Mouse (Mus musculus): ENCODE measurements around the gene Pfkl. TPM values are rescaled to one million over a fixed set of nuclear protein-coding genes. Genes with fewer than 3 reads are reported as not detected.

Gene Pfkl
- 113 and 115 TPM in 2 replicates for polyA plus RNA-seq (2016; fragmentation: Nextera tagmentation; extraction: Ambion mirVana)

- no peak for ATAC-seq (ENCODE audit: low FRiP score, low read depth)
- 1% methylated on average over 9 of the region's 9 CpGs for WGBS
- peak within 1 kb of the TSS; percentile 75 for H3K27ac ChIP-seq
- peak within 1 kb of the TSS; percentile 77 for H3K4me2 ChIP-seq (replicated peaks)
- H3K4me3 ChIP-seq: peak within 1 kb of the TSS; percentile 72
- H3K36me3 ChIP-seq: no peaks in the 10 kb centered on the region; the same call in 1 of the 2 replicates
- no peaks in the 10 kb centered on the region for H3K27me3 ChIP-seq (replicated peaks)
- no peaks in the 10 kb centered on the region for H3K9me3 ChIP-seq
- H3K4me1 ChIP-seq: peaks cover 29% of the 10 kb centered on the region
- peak within 1 kb of the TSS; percentile 86 for H3K9ac ChIP-seq
These were observed at the start of gene Pfkl for GRCm38 (mm10) chr10:78009945-78010293. TSS of gene Pfkl (minus strand) at chr10:78010083.

- H3K4me3 ChIP-seq: no peak overlapping the region
- no peak overlapping the region for H3K27ac ChIP-seq
- no peak for ATAC-seq (ENCODE audit: low FRiP score, low read depth)
- H3K4me2 ChIP-seq (replicated peaks): no peak overlapping the region
- H3K36me3 ChIP-seq: no peaks in the 10 kb centered on the region
- no peaks in the 10 kb centered on the region for H3K9me3 ChIP-seq
- no peaks in the 10 kb centered on the region for H3K27me3 ChIP-seq (replicated peaks)
- WGBS: 86% methylated on average over 8 of the region's 8 CpGs
- H3K4me1 ChIP-seq: no peaks in the 10 kb centered on the region
- H3K9ac ChIP-seq: no peak overlapping the region
These were observed 47.2 kb upstream of the Pfkl start for GRCm38 (mm10) chr10:78057056-78057455.

- Histone ChIP-seq H3K4me1 (no peaks in the 10 kb centered on the region), H3K4me3 (no peak overlapping the region), H3K27me3 (replicated peaks) (no peaks in the 10 kb centered on the region), H3K9ac (no peak overlapping the region), H3K9me3 (no peaks in the 10 kb centered on the region), H3K27ac (no peak overlapping the region), H3K4me2 (replicated peaks) (no peak overlapping the region), H3K36me3 (no peaks in the 10 kb centered on the region)
- WGBS: 70% methylated on average over 19 of the region's 19 CpGs
- ATAC-seq (ENCODE audit: low FRiP score, low read depth): no peak
These were observed 45.0 kb upstream of the Pfkl start for GRCm38 (mm10) chr10:78054633-78055565.

- no peak overlapping the region for H3K9ac ChIP-seq
- no peak overlapping the region for H3K27ac ChIP-seq
- H3K4me1 ChIP-seq: no peaks in the 10 kb centered on the region
- ATAC-seq (ENCODE audit: low FRiP score, low read depth): no peak
- H3K4me3 ChIP-seq: no peak overlapping the region
- H3K36me3 ChIP-seq: no peaks in the 10 kb centered on the region
- WGBS: 63% methylated on average over 11 of the region's 11 CpGs
- no peaks in the 10 kb centered on the region for H3K9me3 ChIP-seq
- no peak overlapping the region for H3K4me2 ChIP-seq (replicated peaks)
- no peaks in the 10 kb centered on the region for H3K27me3 ChIP-seq (replicated peaks)
These were observed 39.7 kb upstream of the Pfkl start for GRCm38 (mm10) chr10:78049519-78050035.

GRCm38 (mm10) chr10:78048061-78048730 lies 38.3 kb upstream of the Pfkl start:
- no peaks in the 10 kb centered on the region for H3K9me3 ChIP-seq
- 0 out of 2 replicates have a peak, but pooled peaks cover 5% of the 10 kb centered on the region for H3K4me1 ChIP-seq
- H3K9ac ChIP-seq: no peak overlapping the region
- H3K4me2 ChIP-seq (replicated peaks): no peak overlapping the region
- H3K4me3 ChIP-seq: no peak overlapping the region
- no peak overlapping the region for H3K27ac ChIP-seq
- H3K27me3 ChIP-seq (replicated peaks): no peaks in the 10 kb centered on the region
- 81% methylated on average over 9 of the region's 10 CpGs for WGBS
- ATAC-seq (ENCODE audit: low FRiP score, low read depth): no peak
- H3K36me3 ChIP-seq: no peaks in the 10 kb centered on the region

GRCm38 (mm10) chr10:78046388-78046787 lies 36.5 kb upstream of the Pfkl start:
- Histone ChIP-seq H3K36me3 (no peaks in the 10 kb centered on the region), H3K4me3 (no peak overlapping the region), H3K27me3 (replicated peaks) (no peaks in the 10 kb centered on the region), H3K9ac (no peak overlapping the region), H3K4me2 (replicated peaks) (no peak overlapping the region), H3K27ac (no peak overlapping the region), H3K9me3 (no peaks in the 10 kb centered on the region), H3K4me1 (0 out of 2 replicates have a peak, but pooled peaks cover 6% of the 10 kb centered on the region)
- WGBS: 80% methylated on average over 4 of the region's 4 CpGs
- ATAC-seq (ENCODE audit: low FRiP score, low read depth): no peak

- H3K4me2 ChIP-seq (replicated peaks): no peak overlapping the region
- no peak overlapping the region for H3K4me3 ChIP-seq
- no peaks in the 10 kb centered on the region for H3K36me3 ChIP-seq
- no peak overlapping the region for H3K27ac ChIP-seq
- no peaks in the 10 kb centered on the region for H3K27me3 ChIP-seq (replicated peaks)
- H3K4me1 ChIP-seq: 0 out of 2 replicates have a peak, but pooled peaks cover 6% of the 10 kb centered on the region
- no peaks in the 10 kb centered on the region for H3K9me3 ChIP-seq
- WGBS: 73% methylated on average over 1 of the region's 1 CpGs
- no peak overlapping the region for H3K9ac ChIP-seq
- no peak for ATAC-seq (ENCODE audit: low FRiP score, low read depth)
These were observed 34.6 kb upstream of the Pfkl start for GRCm38 (mm10) chr10:78044531-78044930.

- no peaks in the 10 kb centered on the region for H3K9me3 ChIP-seq
- H3K27me3 ChIP-seq (replicated peaks): no peaks in the 10 kb centered on the region
- H3K4me3 ChIP-seq: peak within 1 kb of the TSS; percentile 26
- 0 out of 2 replicates have a peak, but pooled peaks cover 6% of the 10 kb centered on the region for H3K4me1 ChIP-seq
- WGBS: 3% methylated on average over 27 of the region's 27 CpGs
- peak; percentile 66 for ATAC-seq (ENCODE audit: low FRiP score, low read depth)
- peak within 1 kb of the TSS; percentile 56 for H3K4me2 ChIP-seq (replicated peaks)
- no peak within 1 kb of the TSS for H3K9ac ChIP-seq
- no peak within 1 kb of the TSS for H3K27ac ChIP-seq
- no peaks in the 10 kb centered on the region for H3K36me3 ChIP-seq
These were observed 33.5 kb upstream of the Pfkl start, which contains the start of gene Aire for GRCm38 (mm10) chr10:78043406-78043836. TSS of gene Aire (minus strand) at chr10:78043610.

GRCm38 (mm10) chr10:78042697-78043405 lies 33.0 kb upstream of the Pfkl start:
- Histone ChIP-seq H3K4me1 (0 out of 2 replicates have a peak, but pooled peaks cover 6% of the 10 kb centered on the region), H3K36me3 (no peaks in the 10 kb centered on the region), H3K27me3 (replicated peaks) (no peaks in the 10 kb centered on the region), H3K4me2 (replicated peaks) (peak overlapping the region; percentile 56), H3K9ac (no peak overlapping the region), H3K4me3 (peak overlapping the region; percentile 26), H3K9me3 (no peaks in the 10 kb centered on the region), H3K27ac (no peak overlapping the region)
- no peak; the same call in 1 of the 2 replicates for ATAC-seq (ENCODE audit: low FRiP score, low read depth)
- WGBS: 64% methylated on average over 14 of the region's 14 CpGs

- Histone ChIP-seq H3K4me2 (replicated peaks) (no peak overlapping the region), H3K27ac (no peak overlapping the region), H3K27me3 (replicated peaks) (no peaks in the 10 kb centered on the region), H3K36me3 (no peaks in the 10 kb centered on the region), H3K9ac (no peak overlapping the region), H3K4me1 (0 out of 2 replicates have a peak, but pooled peaks cover 6% of the 10 kb centered on the region), H3K4me3 (no peak overlapping the region), H3K9me3 (no peaks in the 10 kb centered on the region)
- ATAC-seq (ENCODE audit: low FRiP score, low read depth): no peak
- WGBS: 84% methylated on average over 7 of the region's 7 CpGs
These were observed 32.2 kb upstream of the Pfkl start for GRCm38 (mm10) chr10:78042096-78042495.

- H3K9me3 ChIP-seq: no peaks in the 10 kb centered on the region
- 91% methylated on average over 5 of the region's 5 CpGs for WGBS
- 0 out of 2 replicates have a peak, but pooled peaks cover 6% of the 10 kb centered on the region for H3K4me1 ChIP-seq
- no peak for ATAC-seq (ENCODE audit: low FRiP score, low read depth)
- no peaks in the 10 kb centered on the region for H3K27me3 ChIP-seq (replicated peaks)
- H3K4me3 ChIP-seq: no peak within 1 kb of the TSS
- H3K36me3 ChIP-seq: no peaks in the 10 kb centered on the region
- H3K27ac ChIP-seq: no peak within 1 kb of the TSS
- no peak within 1 kb of the TSS for H3K9ac ChIP-seq
- no peak within 1 kb of the TSS for H3K4me2 ChIP-seq (replicated peaks)
These were observed 31.8 kb upstream of the Pfkl start, which contains the start of gene Dnmt3l for GRCm38 (mm10) chr10:78041647-78042046. TSS of gene Dnmt3l (plus strand) at chr10:78041947.
